Mouse (Mus musculus): ENCODE data around the gene Gm20517. TPM values are rescaled to one million over a fixed set of nuclear protein-coding genes. Genes with fewer than 3 reads are reported as not detected.

The Gm20517 gene
- 1.8 TPM in 2 replicates for polyA plus RNA-seq (2015; fragmentation: Nextera tagmentation; extraction: Ambion mirVana)

- peak; percentile 97 for DNase-seq (ENCODE audit: low spot score)
Measured at GRCm38 (mm10) chr17:47610849-47611660, at the start of gene Gm20517, which contains the start of the genes Bysl and Med20. Gene Gm20517, plus strand, starts transcription at chr17:47611589. Gene Bysl, minus strand, starts transcription at chr17:47611492. Gene Med20, plus strand, starts transcription at chr17:47611582.

DNA sequence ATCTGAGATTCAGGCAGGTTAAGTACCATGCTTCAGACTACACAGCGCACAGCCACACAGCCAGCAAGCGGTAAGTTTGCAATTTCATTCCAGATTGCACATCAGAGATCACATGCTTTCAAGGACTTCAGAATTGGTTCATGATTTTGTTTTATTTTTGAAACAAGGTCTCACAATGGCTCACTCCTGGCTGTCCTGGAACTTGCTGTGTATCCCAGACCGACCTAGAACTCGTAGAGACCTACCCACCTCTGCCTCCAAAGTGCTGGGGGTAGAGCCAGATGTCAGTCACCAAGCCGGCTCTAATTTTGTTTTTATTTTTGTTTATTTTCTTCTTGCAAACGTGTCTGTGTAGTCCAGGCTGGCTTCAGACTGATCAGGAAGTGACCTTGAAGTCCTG is 48.5 kb upstream of the Gm20517 start:
- no peak for DNase-seq (ENCODE audit: low spot score)

DNA sequence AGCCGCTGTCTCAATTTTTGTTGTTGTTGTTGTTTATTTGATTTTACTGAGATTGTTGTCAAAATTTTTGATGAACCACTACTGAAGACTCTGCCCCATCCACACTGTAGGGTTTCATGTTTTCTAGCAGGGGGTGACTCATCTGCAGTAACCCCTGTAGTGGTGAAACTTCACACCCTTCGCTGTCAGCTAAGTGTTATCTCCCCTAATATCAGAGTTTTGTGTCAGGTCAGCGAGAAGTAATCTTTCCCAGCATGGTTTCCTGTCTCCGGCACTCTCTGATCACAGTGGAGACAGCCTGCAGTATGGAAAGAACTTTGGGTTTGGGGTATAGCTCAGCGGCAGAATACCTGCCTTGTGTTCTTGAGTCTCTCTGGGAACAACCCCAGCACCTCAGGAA is 46.8 kb upstream of the Gm20517 start:
- DNase-seq (ENCODE audit: low spot score): no peak

- DNase-seq (ENCODE audit: low spot score): no peak
Measured at GRCm38 (mm10) chr17:47566133-47566532, 45.3 kb upstream of the Gm20517 start.

- DNase-seq (ENCODE audit: low spot score): no peak
Measured at GRCm38 (mm10) chr17:47567271-47567670, 44.1 kb upstream of the Gm20517 start.

- no peak for DNase-seq (ENCODE audit: low spot score)
Measured at GRCm38 (mm10) chr17:47568389-47568788, 43.0 kb upstream of the Gm20517 start.

GRCm38 (mm10) chr17:47568951-47569527 is 42.4 kb upstream of the Gm20517 start:
- DNase-seq (ENCODE audit: low spot score): no peak

GRCm38 (mm10) chr17:47571621-47572020 is 39.8 kb upstream of the Gm20517 start:
- no peak for DNase-seq (ENCODE audit: low spot score)

DNA sequence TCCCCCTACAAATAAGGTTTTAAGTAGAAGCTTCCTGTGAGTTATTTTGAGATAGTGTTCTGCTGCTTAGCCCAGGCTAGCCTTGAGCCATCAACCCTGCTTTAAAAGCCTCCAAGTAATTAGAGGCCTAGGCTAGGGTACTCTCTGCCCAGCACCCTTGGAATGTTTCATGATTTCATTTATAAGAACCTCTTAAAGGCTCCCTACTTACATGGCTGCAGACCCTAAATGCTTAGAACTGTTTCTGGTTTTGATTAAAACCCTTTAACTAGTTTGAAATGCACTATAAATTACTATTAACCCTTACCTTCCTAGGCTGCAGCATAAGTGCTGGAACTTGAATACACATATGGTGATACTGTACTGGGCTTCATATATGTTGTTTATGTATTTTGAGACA is 39.0 kb upstream of the Gm20517 start:
- DNase-seq (ENCODE audit: low spot score): no peak

- DNase-seq (ENCODE audit: low spot score): no peak
Measured at GRCm38 (mm10) chr17:47574028-47574427, 37.4 kb upstream of the Gm20517 start.

GRCm38 (mm10) chr17:47574830-47575229 is 36.6 kb upstream of the Gm20517 start:
- DNase-seq (ENCODE audit: low spot score): no peak

DNA sequence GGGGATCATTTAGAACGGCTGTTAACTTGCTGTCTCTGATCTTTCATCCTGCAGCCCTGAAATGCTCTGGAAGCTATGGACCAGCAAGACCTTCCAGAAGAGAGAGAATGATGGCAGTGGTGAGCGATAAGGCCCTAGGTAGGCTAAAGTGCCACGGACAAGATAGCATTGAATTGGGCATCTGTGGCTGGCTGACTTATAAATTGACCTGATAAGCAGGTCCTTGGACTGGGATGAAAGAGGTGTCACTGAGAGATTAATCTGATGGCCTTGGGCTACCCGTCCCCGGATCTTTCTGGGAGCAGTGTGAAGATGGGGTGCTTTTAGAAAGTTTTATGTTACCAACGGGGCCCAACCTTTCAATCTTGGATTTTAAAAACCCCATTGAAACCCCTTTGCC is 32.7 kb upstream of the Gm20517 start:
- no peak for DNase-seq (ENCODE audit: low spot score)

- no peak for DNase-seq (ENCODE audit: low spot score)
Measured at GRCm38 (mm10) chr17:47580962-47581361, 30.4 kb upstream of the Gm20517 start.

DNA sequence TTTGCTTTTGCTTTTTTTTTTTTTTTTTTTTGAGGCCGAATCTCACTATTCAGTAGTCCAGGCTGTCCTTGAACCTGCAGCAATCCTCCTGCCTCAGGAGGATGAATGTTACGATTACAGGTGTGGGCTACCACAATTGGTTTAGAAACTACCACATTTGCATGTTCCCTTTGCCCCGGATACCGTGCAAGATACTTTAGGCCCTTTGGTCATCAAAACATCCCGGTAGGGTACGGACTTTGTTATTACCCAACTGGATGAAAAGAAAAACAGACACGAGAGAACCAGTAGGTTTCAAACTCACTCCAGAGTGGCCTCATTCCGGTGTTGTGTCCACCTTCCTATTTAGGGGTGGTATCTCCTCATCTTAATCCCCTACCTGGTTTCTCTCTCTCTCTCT is 22.9 kb upstream of the Gm20517 start:
- DNase-seq (ENCODE audit: low spot score): no peak

DNA sequence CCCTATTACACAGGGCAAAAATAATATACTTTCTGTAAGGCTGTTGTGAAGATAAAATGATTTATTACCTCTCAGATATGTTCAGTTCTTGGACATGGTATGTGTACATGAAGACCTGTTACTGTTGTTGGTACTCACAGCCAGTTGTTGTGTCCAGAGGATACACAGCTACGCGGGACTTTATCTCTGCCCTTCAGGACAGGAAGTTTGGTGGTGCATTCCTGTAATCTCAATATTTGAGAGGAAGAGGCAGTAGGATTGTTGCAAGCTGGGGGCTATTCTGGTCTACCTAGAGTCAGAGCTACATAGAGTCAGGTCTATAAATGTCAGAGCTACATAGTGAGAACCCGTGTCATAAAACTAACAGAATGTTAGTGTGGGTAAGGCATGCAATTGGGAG is 20.3 kb upstream of the Gm20517 start:
- no peak for DNase-seq (ENCODE audit: low spot score)

DNA sequence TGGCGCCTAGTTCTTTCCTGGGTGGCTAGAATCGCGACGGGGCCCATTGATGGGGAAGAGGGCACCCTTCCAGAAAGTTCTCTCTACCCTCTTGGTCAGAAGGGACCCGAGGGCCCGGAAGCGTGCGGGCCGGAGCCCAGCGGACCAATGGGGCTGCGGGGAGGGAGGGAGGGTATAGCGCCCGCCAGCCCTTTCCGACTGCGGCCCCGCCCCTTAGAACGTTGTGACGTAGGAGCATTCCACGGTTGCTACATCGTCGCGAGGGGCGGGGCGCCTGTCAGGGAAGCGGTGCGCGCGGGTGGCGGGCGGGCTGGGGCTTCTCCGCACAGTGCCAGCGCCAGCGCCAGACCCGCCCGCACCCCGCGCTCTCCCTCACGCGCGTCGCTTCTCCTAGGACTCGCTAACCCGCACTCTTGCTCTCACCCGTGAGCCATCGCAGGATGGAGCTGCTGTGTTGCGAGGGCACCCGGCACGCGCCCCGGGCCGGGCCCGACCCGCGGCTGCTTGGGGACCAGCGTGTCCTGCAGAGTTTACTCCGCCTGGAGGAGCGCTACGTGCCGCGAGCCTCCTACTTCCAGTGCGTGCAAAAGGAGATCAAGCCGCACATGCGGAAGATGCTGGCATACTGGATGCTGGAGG is 18.1 kb upstream of the Gm20517 start:
- peak; percentile 95 for DNase-seq (ENCODE audit: low spot score)

DNA sequence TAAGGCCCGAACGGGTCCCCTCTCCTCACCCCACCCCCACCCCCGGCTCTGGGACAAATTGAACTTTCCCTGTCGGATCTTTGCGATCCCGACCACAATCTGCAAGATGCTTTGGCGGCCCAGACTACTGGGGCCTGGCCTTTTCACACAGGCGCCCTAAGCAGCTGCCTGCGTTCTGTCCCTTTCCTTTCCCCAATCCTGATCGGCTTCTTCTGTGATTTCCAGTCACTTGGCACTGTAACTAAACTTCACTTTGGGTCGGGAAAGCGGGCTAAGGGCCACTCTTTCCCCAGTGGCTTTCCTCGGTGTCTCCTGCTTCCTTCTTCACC is 17.6 kb upstream of the Gm20517 start:
- DNase-seq (ENCODE audit: low spot score): no peak

DNA sequence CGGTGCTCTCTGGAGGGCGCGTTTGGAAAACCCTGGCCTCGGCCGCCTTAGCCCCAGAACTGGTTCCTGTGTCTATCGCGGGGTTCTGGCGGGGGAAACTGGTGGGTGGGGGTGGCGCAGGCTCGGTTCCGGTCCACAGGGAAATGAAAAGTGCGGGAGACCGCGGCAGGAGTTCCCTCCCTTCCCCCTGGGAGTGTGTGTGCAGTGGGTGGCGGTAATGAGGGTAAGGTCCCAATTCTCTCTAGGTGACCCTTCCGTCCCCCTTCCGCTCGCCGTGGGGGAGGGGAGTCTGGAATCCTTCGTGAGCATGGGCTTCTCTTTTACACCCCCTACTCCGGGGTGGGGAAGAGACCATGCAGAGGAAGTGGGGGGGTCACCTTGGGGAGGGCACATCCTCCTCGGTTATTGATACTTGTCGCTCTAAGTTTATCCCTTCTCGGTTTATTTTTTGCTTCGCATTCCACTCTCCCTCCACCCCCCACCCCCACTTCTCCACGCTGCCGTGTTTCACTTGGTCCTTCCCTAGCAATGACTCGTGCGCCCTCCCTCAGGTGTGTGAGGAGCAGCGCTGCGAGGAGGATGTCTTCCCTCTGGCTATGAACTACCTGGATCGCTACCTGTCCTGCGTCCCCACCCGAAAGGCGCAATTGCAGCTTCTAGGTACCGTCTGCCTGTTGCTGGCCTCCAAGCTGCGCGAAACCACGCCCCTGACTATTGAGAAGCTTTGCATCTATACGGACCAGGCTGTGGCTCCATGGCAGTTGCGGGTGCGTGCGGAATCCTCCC is 17.0 kb upstream of the Gm20517 start:
- peak; percentile 60 for DNase-seq (ENCODE audit: low spot score)

- no peak for DNase-seq (ENCODE audit: low spot score)
Measured at GRCm38 (mm10) chr17:47594969-47595247, 16.5 kb upstream of the Gm20517 start.

GRCm38 (mm10) chr17:47595248-47596161 is 15.9 kb upstream of the Gm20517 start:
- peak; percentile 78 for DNase-seq (ENCODE audit: low spot score)

Measured in thymus, postnatal 0 days (tissue).